Mouse (Mus musculus): ENCODE results near the gene Rbm19. TPM values are rescaled to one million over a fixed set of nuclear protein-coding genes. Genes with fewer than 3 reads are reported as not detected.
A peak's percentile ranks its signal among the peaks of the same experiment; 100 is the strongest.
"Not testable (repeated sequence)": the region's sequence is repeated elsewhere in the genome, so short reads cannot be mapped to it uniquely, and the experiment has no call there.

Gene Rbm19
- total RNA-seq (2021), result 10 to 100 TPM; 18.7 to 21.4 TPM
- long read RNA-seq, full-length matches to known transcripts, result 3 of 6 reads
- long read RNA-seq, partial matches to known transcripts, result 0 of 6 reads
- long read RNA-seq, other reads (novel, unspliced or antisense), result 3 of 6 reads

DNA sequence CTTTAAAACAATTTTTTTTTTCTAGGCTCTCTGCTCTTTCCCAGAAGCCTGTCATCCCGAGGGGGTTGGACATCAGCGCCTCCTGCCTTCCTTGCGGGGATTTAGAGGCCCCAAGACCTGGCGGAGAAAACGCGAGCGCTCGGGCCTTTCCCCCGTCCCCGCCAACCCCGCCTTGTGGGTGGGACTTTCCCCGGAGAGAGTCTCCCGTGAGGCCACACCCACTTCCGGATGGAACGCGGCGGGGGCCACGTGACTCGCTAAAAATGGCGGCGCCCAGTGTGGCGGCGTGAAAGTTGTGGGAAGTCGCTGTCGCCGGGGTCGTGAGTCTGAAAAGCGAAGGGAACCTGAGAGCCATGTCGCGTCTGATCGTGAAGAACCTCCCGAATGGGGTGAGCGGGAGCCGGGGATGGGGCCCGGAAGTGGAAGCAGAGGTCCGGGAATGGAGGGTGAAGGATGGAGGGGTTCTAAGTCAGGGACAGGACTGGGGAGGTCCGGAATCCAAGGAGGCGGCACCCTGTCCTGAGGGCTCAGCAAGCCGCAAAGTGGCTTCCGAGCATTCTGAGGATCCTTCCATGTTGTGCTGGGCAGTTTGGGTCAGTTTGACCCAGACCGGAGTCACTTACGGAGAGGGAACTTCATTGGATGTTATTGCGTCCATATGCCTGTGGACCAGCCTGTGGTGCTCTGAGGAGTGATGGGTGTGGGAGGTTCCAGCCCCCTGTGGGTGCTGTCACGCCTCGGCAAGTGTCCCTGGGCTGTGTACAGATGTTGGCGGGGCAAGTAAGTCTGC lies at the start of gene Rbm19:
TSS of gene Rbm19 (plus strand) at position 205 of the 790 bp plus-strand sequence.
- DNase-seq (ENCODE audit: low spot score in 2 of 2), result peak; percentile 87 to 92

DNA sequence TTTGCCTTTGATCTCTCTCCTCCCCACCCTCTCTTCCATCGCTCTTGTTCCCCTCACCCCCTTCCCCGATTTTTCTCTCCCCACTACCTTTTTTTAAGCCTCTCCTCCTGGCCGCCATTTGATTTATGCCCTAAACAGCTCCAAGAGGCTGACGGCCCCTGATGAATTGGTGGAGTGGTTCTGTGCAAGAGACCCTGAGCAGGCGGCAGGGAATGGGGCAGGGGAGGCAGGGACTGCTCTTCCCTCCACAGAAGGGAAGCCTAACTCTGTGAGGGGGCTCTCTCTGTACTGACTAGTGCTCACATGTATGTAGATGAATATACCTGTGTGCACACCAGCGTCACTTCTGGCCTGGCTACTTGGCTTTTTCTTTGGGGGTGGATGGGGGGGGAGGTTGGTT lies 49.0 kb upstream of the Rbm19 start:
- no peak for DNase-seq (ENCODE audit: low spot score in 2 of 2)

DNA sequence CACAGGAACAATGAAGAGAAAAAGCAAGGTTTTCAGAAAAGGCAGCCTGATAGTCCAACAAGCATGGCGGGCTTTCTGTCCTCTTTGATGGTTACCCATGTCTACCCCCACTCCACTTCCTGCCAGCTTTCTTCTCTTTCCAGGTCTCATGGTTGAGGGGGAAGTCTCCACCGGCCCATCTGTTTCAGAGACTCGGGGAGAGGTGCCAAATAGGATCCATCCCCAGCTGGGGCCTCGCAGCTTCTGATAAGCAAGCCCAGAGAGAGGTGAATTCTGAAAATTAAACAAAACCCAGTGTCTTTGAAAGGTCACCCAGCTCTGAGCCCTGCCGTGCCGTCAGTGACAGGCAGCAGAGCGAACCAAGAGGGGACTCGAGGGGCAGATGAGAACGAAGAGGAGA lies 42.2 kb upstream of the Rbm19 start:
- DNase-seq (ENCODE audit: low spot score in 2 of 2), result no peak

DNA sequence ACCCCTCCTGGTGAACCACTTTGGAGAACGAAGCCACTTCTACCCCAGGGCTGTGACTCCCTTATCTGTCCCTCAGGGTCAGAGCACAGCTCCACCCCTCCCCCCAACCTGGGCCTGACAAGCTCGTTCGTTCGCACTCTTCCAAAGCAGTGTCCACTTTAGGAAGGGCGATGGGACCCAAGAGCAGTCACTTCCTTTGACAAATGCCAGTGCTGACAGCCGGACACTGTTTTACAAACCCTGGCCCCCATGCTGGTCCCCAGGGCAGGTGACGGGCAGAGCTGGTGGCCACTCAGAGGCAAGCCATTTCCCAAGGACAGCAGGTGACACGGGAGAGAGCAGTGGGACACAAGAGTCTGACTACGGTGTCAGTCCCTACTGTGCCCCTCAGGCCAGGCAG lies 36.2 kb upstream of the Rbm19 start:
- DNase-seq (ENCODE audit: low spot score in 2 of 2), result no peak

DNA sequence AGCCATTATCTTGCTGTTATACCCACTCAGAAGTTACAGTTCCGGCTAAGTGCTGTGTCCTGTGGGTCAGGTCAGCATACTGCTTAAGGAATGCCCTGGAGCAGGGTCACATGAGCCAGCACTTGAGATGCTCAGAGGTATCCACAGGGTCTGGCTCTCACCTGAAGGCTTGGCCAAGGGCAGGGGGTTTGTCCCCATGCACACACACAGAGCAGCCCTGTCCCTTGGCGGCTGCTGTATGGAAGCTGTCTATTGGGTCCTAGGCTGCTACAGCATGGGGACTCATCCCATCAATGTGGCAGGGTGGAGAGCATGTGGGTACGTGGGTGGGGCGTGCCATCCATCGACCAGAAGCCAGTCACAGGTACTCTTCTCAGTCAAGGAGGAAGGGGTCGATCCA lies 35.8 kb upstream of the Rbm19 start:
- no peak for DNase-seq (ENCODE audit: low spot score in 2 of 2)

GRCm38 (mm10) chr5:120088561-120088960 lies 27.7 kb upstream of the Rbm19 start:
- DNase-seq (ENCODE audit: low spot score in 2 of 2), result peak; percentile 63 to 90

GRCm38 (mm10) chr5:120094602-120095001 lies 21.7 kb upstream of the Rbm19 start:
- DNase-seq (ENCODE audit: low spot score in 2 of 2), result peak in 1 of 2 experiments; percentile 20

DNA sequence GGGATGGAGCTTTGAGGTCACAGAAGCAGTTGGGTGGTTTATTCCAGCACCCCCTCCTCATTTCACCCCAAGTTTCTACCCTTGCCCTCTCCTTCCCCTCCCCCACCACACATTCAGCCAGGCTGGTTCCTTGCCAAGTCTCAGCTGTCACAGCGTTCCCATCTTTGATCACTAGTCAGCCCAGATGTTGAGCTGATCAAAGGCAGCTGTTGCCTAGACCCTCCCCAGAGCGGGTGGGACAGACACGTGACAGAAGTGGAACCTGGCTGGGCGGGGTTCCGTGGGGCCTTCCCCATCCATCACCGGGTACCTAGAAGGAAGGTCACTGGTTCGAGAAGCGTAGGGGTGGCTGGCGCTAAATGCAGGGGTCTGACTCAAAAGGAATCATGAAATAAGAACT lies 19.2 kb upstream of the Rbm19 start:
- DNase-seq (ENCODE audit: low spot score in 2 of 2), result no peak

DNA sequence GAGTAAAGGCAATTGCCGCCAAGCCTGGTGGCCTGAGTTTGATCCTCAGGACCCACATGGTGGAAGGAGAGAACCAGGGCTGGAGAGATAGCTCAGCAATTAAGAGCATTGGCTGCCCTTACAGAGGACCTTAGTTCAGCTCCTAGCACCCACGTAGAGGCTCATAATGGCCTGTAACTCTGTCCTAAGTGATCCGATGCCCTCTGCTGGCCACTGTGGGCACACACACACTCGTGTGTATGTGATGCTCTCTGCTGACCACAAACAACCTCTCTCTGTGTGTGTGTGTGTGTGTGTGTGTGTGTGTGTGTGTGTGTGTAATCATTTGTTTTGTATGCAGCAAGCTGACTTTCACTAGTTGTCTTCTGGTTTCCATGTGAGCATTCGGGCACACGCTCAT lies 15.5 kb upstream of the Rbm19 start:
- DNase-seq (ENCODE audit: low spot score in 2 of 2), result no peak

DNA sequence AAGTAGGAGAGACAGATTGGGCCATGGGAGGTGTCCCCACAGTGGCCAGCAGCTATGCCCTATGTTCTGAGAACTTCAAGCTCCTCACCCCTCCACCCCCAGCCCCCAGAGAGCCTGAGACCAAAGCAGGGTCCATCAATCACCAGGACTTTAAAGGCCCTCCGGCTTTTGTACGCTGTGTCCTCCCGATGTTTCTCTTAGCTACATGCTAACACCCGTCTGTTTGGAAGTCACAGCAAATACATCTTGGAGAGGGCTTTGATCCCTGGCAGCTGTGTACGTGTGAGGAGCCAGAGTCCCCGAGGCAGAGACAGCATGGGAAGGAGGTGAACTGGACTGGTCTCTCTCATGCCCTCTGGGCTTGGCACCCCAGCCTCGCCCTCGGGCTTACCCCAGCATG lies 14.2 kb upstream of the Rbm19 start:
- no peak for DNase-seq (ENCODE audit: low spot score in 2 of 2)

DNA sequence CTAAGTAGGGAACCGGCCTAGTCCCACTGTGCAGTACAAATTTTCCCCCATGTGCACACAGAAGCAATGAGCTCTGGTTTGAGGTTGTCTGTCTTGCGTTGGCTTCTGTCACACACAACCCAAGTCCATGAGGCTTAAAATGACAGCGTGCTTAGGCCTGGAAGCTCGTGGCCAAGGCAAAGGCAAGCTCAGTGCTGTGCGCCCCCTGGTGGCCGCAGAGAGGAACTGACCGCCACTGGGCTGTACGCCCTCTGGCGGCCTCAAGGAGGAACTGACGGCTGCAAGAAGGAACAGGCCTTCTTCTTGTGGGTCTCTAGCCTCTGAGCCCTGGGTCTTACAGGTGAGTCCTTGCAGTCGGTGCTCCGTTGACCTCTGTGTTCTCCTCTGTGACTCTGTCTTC lies 13.5 kb upstream of the Rbm19 start:
- DNase-seq (ENCODE audit: low spot score in 2 of 2), result peak in 1 of 2 experiments; percentile 49

DNA sequence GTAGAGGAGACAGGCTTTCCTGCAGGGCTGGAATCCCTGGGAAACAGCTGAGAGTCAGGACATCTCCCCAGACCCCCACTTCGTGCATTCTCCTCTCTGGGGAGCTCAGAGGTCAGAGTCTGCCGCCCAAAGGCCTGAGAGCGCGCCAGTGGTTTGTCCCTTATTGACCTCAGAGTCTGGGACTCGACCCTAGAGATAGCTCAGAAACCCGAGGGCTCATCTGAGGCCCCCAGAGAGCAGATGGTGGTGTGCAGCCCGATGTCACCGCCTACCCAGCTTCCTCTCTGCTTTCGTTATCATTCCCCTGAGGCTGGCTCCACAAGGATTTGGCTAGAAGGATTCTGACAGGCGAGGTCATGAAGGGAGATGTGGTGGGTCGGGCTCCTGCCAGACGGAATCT lies 12.8 kb upstream of the Rbm19 start:
- DNase-seq (ENCODE audit: low spot score in 2 of 2), result no peak

GRCm38 (mm10) chr5:120106424-120107073 lies 9.7 kb upstream of the Rbm19 start:
- DNase-seq (ENCODE audit: low spot score in 2 of 2), result peak in 1 of 2 experiments; percentile 60

DNA sequence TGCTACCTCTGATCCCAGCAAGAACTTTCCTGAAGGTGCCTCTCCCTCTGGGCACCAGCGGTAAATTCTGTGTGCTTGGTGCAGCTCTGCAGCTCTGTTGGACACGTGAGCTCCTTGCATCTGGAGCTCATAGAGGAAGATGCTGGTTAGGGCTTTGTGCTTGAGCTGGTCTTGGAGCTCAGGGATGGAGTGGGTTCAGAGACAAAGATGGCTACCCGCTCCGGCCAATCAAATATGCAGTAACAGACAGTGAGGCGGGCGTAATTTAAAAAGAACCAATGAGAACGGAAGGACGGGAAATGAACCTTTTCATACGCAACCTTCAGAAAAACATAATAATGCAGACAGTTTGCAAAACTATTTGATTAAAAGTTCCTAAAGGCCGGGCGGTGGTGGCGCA lies 1.9 kb upstream of the Rbm19 start:
- no peak for DNase-seq (ENCODE audit: low spot score in 2 of 2)

- DNase-seq (ENCODE audit: low spot score in 2 of 2), result not testable (repeated sequence)
Measured at GRCm38 (mm10) chr5:120117161-120117560, 896 bp downstream of the Rbm19 start.

- no peak for DNase-seq (ENCODE audit: low spot score in 2 of 2)
Measured at GRCm38 (mm10) chr5:120124881-120125690, 8.8 kb downstream of the Rbm19 start.

DNA sequence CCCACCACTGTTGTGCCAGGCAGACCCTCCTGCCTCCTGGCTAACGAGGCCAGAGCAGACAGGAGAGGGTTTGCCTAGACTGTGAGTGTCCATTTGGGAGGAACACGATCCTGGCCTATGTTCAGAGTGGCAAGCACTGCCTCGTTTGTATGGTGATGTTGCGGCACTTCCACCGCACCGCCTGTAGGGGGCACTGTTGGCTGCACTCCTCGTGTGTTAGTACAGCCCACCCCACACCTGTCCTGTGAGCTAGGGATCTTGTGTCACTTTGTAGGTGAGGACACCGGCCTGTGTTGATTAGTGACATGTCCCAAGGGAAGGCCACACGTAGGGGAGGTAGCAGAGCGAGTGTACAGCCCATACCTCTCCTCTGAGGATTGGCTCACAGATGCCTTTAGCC lies 11.4 kb downstream of the Rbm19 start:
- peak in 1 of 2 experiments; percentile 9 for DNase-seq (ENCODE audit: low spot score in 2 of 2)

DNA sequence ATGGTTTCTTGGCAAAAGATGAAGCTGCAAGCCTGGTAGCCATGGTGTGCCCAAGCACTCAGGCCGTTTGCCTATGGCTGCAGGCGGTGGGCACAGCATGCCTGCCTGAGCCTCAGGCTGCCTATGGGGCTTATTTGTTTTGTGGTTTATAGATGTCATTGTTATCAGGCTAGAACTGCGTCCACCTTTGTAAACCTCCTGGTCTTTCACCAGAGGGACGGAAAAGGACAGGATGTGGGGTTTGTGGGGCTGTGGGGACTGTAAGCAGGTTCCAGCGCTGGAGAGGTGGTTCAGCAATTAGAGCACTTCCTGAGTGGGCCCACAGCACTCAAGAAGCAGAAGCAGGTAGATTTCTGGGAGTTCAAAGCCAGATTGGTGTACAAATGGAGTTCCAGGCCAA lies 12.2 kb downstream of the Rbm19 start:
- no peak for DNase-seq (ENCODE audit: low spot score in 2 of 2)

DNA sequence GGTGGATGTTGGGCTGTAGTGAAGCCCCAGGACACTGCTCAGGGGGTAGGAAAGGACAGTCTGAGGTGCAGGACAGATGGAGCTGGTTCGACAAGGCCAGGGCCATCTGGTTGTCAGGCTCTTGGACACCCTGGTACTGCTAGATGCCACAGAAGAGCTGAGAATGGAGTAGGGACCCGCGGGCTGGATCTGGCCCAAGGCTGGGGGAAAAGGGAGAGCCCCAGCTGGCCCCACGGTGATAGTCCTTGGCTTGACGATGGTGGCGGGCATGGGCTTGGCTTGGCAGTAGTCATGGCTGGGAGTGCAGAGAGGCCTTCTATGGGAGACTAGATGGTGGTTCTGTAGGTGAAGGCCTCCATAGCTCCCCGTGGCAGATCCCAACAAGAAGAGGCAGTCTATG lies 12.8 kb downstream of the Rbm19 start:
- DNase-seq (ENCODE audit: low spot score in 2 of 2), result no peak

DNA sequence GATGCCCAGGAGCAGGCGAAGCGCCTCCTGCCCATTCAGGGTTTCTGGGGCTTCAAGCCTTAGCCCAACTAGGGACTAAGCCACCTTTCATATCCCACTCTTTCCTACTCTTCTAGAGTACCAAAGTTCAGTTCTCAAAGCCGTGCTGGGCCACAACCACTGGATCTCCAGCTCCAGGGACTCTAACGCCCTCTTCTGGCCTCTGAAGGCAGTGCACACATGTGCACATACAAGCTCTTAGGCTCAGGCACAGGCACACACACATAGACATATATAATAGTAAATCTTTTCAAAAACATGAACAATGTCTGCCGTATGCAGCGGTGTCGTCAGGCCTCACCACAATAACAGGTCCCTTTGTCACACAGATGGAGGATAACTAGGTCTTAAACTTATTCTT lies 13.5 kb downstream of the Rbm19 start:
- no peak for DNase-seq (ENCODE audit: low spot score in 2 of 2)

- DNase-seq (ENCODE audit: low spot score in 2 of 2), result no peak
Measured at GRCm38 (mm10) chr5:120130163-120130562, 13.9 kb downstream of the Rbm19 start.

DNA sequence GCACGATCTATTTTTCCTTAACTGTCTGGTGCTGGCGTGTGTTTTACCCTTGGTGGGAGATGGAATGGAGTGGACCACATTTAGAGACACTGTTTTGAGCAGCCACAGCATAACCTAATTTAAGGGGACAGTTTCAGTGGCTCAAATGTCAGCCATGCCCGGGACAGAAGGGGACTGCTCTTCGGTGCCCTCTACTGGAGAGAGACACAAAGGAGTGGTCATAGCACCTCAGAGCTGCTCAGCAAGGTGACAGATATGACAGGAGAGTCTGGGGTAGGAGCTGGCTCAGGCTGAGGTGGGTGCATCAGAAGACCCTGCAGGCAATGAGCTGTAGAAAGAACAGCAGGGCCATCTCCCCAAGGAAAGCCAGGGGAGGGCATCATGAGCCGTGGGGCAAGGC lies 15.3 kb downstream of the Rbm19 start:
- DNase-seq (ENCODE audit: low spot score in 2 of 2), result no peak
